Mouse (Mus musculus) frontal cortex, postnatal 14 days (tissue): Measurements from ENCODE around the gene Rpp21.

Experiments used
- DNase-seq, 2 experiments: peaks; one replicate each; pipeline ENCODE4 v3.0.0; 2022; ENCODE audit warnings: low spot score in 2 of 2

The Rpp21 gene

GRCm38 (mm10) chr17:36257969-36258368 lies at the start of gene Rpp21:
Gene Rpp21 (minus strand): TSS chr17:36258069.
- no peak for DNase-seq

- no peak for DNase-seq
These were observed 28.5 kb upstream of the Rpp21 start, which contains the start of gene H2-M10.2 for GRCm38 (mm10) chr17:36286390-36286789. Gene H2-M10.2 (minus strand): TSS chr17:36286490.

GRCm38 (mm10) chr17:36281521-36282245 lies 23.8 kb upstream of the Rpp21 start:
- DNase-seq: no peak

GRCm38 (mm10) chr17:36274776-36275175 lies 16.9 kb upstream of the Rpp21 start:
- DNase-seq: no peak

GRCm38 (mm10) chr17:36273796-36274195 lies 15.9 kb upstream of the Rpp21 start:
- no peak for DNase-seq

- no peak for DNase-seq
These were observed 14.9 kb upstream of the Rpp21 start for GRCm38 (mm10) chr17:36272643-36273366.

GRCm38 (mm10) chr17:36271586-36272256 lies 13.9 kb upstream of the Rpp21 start, which contains the start of gene Trim39:
Gene Trim39 (minus strand): TSS chr17:36272247.
- peak; percentile 76 to 79 for DNase-seq

- DNase-seq: peak; percentile 81 to 83
These were observed 13.2 kb upstream of the Rpp21 start for GRCm38 (mm10) chr17:36270956-36271585.

GRCm38 (mm10) chr17:36265834-36266233 lies 8.0 kb upstream of the Rpp21 start:
- no peak for DNase-seq

GRCm38 (mm10) chr17:36264273-36264925 lies 6.5 kb upstream of the Rpp21 start:
- DNase-seq: no peak

- no peak for DNase-seq
These were observed 3.8 kb upstream of the Rpp21 start for GRCm38 (mm10) chr17:36261511-36262166.

- peak; percentile 70 to 72 for DNase-seq
These were observed 475 bp downstream of the Rpp21 start for GRCm38 (mm10) chr17:36257241-36257947.

GRCm38 (mm10) chr17:36253087-36253600 lies 4.7 kb downstream of the Rpp21 start:
- no peak for DNase-seq

GRCm38 (mm10) chr17:36252250-36252876 lies 5.5 kb downstream of the Rpp21 start:
- DNase-seq: no peak

GRCm38 (mm10) chr17:36248886-36249285 lies 9.0 kb downstream of the Rpp21 start:
- DNase-seq: no peak

- DNase-seq: no peak
These were observed 12.1 kb downstream of the Rpp21 start for GRCm38 (mm10) chr17:36245741-36246140.

GRCm38 (mm10) chr17:36244031-36244430 lies 13.8 kb downstream of the Rpp21 start:
- DNase-seq: no peak

GRCm38 (mm10) chr17:36240637-36241213 lies 17.1 kb downstream of the Rpp21 start:
- DNase-seq: no peak

- no peak for DNase-seq
These were observed 20.4 kb downstream of the Rpp21 start for GRCm38 (mm10) chr17:36237321-36237921.
